Mouse (Mus musculus) thymus, adult 2 months (tissue): Measurements from ENCODE around the gene Zfp385a.

Source experiments
- CTCF ChIP-seq: fragments of 200-500 bp; IDR thresholded peaks from 2 replicates; pipeline ENCODE4 v1.5.1; 2012; ENCODE audit warnings: mild to moderate bottlenecking, control low read depth, low read length, moderate library complexity, borderline replicate concordance; ENCODE audit not compliant: control insufficient read depth, poor library complexity, insufficient read depth; ENCODE audit errors: extremely low read depth
- POLR2A ChIP-seq: fragments of 200-500 bp; IDR thresholded peaks from 2 replicates; pipeline ENCODE4 v1.6.1; 2012; ENCODE audit warnings: mild to moderate bottlenecking, low read length, control low read depth, moderate library complexity; ENCODE audit not compliant: control insufficient read depth, poor library complexity, insufficient read depth; ENCODE audit errors: extremely low read depth

DNA sequence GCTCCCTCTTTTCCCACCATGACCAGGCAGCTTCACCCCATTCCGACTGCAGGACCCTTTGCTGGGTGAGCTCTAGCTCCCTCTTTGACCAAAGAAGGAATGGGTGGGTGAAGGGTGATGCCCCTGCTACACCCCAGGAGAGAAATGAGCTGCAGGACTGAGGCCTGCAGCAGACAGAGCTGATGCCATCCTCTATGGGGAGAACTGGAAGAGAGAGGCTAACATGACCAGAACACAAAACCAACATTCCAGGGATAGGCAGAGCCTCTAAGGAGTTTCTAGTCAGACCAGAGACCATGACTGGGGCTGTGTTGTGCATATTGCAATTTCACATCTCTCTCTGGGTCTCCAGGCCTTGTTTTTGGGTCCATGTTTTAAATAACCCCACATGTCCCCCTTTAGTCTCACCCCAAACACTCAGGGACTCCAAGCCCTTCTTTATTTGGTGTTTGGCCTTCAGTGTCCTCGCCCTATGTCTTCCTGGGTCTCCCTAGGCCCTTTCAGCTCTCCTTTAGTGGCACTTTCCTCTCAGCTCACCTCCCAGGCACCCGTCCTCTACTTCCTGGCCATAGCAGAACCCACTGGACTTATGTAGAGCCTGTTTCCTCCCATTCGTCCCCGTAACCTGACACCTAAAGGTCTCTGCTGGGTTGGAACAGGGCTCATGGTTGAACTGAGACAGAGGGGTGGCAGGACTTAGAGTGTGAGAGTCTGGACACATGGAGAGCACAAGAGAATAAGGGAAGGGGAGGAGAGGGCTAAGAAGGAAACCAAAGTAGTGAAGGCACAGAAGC, 38.1 kb downstream of the Zfp385a start:
- TF ChIP-seq CTCF = no peak
- TF ChIP-seq POLR2A = no peak
